Mouse (Mus musculus) mesoderm, embryonic 11.5 days (tissue): ENCODE data around the gene Hey2.

ENCODE experiments used
- DNase-seq: peaks from one replicate; pipeline ENCODE4 v3.0.0-alpha.2; 2012; ENCODE audit warnings: low read depth, low spot score

Hey2 gene

DNA sequence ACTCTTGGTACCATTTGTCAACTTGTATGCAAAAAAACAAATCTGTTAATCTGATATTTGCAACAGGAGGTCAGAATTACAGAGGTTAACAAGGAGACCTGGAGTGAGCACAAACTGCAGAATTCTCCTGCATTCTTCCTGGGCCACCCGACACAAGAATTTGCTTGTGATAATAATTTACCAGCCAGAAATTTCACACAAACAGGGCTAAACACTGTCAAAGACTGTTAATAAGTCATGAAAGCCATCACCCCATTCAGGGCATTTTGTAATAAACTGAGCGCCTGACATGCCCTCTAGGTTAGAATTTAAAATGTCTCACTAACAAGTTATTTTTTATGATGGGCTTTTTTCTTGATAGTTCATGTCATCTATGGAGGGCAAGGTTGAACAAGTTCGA lies 51.6 kb downstream of the Hey2 start:
- no peak for DNase-seq

DNA sequence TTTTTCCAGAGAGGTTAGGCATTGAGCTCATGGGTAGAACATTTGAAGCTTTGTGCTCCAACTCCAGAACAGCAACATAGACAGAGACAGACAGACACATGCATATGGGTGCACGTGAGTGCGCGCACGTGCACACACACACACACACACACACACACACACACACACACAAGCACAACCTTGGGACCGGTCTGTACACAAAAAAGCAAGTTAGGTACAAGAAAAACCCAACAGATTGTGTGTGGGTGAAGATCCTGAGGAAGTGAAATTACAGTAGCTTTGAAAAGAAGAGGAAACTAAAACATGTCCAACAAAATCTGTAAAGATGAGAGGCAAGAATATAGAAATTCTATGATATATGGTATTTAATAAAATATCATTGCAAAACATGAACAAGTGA lies 53.1 kb downstream of the Hey2 start:
- no peak for DNase-seq

DNA sequence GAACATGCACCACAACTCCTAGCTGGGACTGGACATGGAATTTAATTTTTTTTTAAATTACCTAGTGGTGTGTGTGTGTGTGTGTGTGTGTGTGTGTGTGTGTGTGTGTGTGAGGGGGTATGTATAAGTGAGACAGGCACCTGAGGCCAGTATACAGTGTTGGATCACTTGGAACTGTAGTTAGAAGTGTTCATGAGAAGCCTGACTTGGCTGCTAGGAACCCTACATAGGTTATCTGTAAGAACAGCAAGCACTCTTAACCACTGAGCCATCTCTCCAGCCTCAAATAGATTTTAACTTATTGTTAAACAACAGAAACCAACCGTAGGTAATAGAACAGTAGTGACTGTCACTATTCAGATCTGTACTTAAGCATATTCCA lies 54.3 kb downstream of the Hey2 start:
- no peak for DNase-seq

DNA sequence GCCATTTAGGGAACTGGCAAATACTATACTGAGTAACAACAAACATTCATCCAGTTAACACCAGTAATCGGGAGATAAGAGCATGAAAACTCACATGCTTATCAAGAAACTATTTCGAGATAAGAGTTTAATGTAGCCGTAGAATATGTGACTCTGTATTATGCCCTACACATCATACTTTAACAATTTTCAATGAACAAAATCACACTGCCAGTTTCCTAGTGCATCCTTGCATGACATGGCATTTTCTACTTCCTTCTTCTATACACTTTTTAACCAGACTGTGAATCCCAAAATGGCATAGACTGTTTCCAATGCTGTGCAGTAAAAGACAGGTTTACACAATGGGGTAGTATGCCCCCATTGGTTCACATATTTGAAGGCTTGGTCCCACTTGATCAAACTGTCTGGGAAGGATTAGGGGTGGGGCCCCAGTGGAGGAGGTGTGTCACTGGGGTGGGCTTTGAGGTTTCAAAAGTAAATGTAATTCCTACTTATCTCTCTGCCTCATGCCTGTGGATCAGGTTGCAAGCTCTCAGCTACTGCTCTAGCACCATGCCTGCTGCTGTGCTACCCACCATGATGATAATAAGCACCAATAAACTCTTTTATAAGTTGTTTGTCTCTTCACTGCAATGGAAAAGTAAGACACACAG lies 54.8 kb downstream of the Hey2 start:
- DNase-seq, result no peak

DNA sequence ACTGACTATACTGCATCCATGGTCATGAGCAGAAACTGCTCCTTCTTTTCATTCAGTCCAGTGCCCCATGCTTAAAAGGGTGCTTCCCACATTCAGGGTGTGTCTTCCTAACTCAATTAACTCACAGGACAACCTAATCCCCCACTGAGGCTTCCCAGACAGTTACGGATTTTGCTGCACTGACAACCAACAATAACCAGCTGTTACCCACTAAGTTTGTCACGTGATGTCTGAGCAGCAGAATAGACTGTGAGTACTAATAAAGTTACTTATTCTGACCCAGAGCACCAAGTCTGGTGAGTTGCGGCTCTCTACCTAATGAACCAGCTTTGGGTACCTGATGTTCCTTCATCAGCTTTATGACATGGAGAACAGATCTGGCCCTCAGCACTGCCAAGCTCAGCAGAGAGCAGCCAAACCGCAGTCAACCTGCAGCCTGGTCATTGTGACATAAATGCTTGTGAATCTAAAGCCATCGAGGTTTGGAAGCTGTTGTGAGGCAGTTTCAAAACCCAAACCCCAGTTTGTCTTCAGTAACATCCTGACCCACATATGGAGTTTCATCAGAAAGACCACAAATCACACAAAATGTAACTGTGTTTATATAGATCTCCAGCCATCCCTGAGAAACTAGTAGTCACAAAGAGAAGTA lies 56.4 kb downstream of the Hey2 start:
- DNase-seq, result no peak
